Mouse (Mus musculus) layer of hippocampus, postnatal 25 days (tissue): ENCODE results near the gene Lsg1. TPM values are rescaled to one million over a fixed set of nuclear protein-coding genes. Genes with fewer than 3 reads are reported as not detected.
A peak's percentile ranks its signal among the peaks of the same experiment; 100 is the strongest.

Experiments used
- DNase-seq, 2 experiments: peaks; one replicate each; pipeline ENCODE4 v3.0.0; 2022; ENCODE audit warnings: mixed read lengths in 2 of 2, low spot score in 1 of 2; ENCODE audit errors: extremely low spot score in 1 of 2
- total RNA-seq, 2 experiments: library from RNA; stranded (reverse); gene quantifications; 2 replicates each; pipeline ENCODE4 v1.2.3; 2021

Gene Lsg1
- total RNA-seq, 2 experiments from 2014 or later, result 17.3 to 21.1 TPM

- peak in 1 of 2 experiments; percentile 29 for DNase-seq
Measured at GRCm38 (mm10) chr16:30601046-30601832, 13.8 kb upstream of the Lsg1 start.

- DNase-seq, result peak in 1 of 2 experiments; percentile 24
Measured at GRCm38 (mm10) chr16:30600431-30601045, 13.1 kb upstream of the Lsg1 start.

GRCm38 (mm10) chr16:30599491-30600268, 12.3 kb upstream of the Lsg1 start, which contains the start of gene Fam43a:
Gene Fam43a (plus strand): TSS chr16:30599723.
- peak; percentile 51 to 66 for DNase-seq

GRCm38 (mm10) chr16:30596959-30597681, 9.7 kb upstream of the Lsg1 start:
- DNase-seq, result peak; percentile 92 to 99

- peak in 1 of 2 experiments; percentile 26 for DNase-seq
Measured at GRCm38 (mm10) chr16:30595835-30596557, 8.6 kb upstream of the Lsg1 start.

- no peak for DNase-seq
Measured at GRCm38 (mm10) chr16:30595356-30595755, 8.0 kb upstream of the Lsg1 start.

- no peak for DNase-seq
Measured at GRCm38 (mm10) chr16:30591990-30592389, 4.6 kb upstream of the Lsg1 start.

- DNase-seq, result no peak
Measured at GRCm38 (mm10) chr16:30590264-30591209, 3.1 kb upstream of the Lsg1 start.

GRCm38 (mm10) chr16:30586935-30587493, 378 bp downstream of the Lsg1 start:
- no peak for DNase-seq

GRCm38 (mm10) chr16:30580765-30581164, 6.6 kb downstream of the Lsg1 start:
- no peak for DNase-seq

GRCm38 (mm10) chr16:30576392-30576791, 11.0 kb downstream of the Lsg1 start:
- DNase-seq, result no peak

- no peak for DNase-seq
Measured at GRCm38 (mm10) chr16:30575815-30576214, 11.6 kb downstream of the Lsg1 start.

- no peak for DNase-seq
Measured at GRCm38 (mm10) chr16:30572239-30572638, 15.2 kb downstream of the Lsg1 start.

- no peak for DNase-seq
Measured at GRCm38 (mm10) chr16:30571378-30571777, 16.0 kb downstream of the Lsg1 start.

- no peak for DNase-seq
Measured at GRCm38 (mm10) chr16:30570173-30570572, 17.2 kb downstream of the Lsg1 start.

GRCm38 (mm10) chr16:30565631-30566030, 21.8 kb downstream of the Lsg1 start:
- DNase-seq, result no peak

- no peak for DNase-seq
Measured at GRCm38 (mm10) chr16:30560601-30561000, 26.8 kb downstream of the Lsg1 start.

GRCm38 (mm10) chr16:30559312-30559992, 27.9 kb downstream of the Lsg1 start:
- no peak for DNase-seq
